Mouse (Mus musculus) midbrain, embryonic 16.5 days (tissue): ENCODE results near the gene Ccni. TPM values are rescaled to one million over a fixed set of nuclear protein-coding genes. Genes with fewer than 3 reads are reported as not detected.

Source experiments
- ATAC-seq: fragments of 200-750 bp; cut with Nextera tagmentation; 2 replicates; pipeline ENCODE4 v1.8.0; 2017; ENCODE audit warnings: moderate TSS enrichment
- H3K27ac ChIP-seq: fragments of 300-500 bp; sonication (generic); 2 replicates; pipeline ENCODE4 v1.5.1; 2014; ENCODE audit warnings: mild to moderate bottlenecking, low read length, mixed read lengths
- H3K27me3 ChIP-seq: fragments of 300-500 bp; sonication (generic); 2 replicates; pipeline ENCODE4 v1.6.1; 2014; ENCODE audit warnings: low read depth, low read length, mixed read lengths; ENCODE audit not compliant: control insufficient read depth, insufficient read depth
- H3K36me3 ChIP-seq: fragments of 300-500 bp; sonication (generic); 2 replicates; pipeline ENCODE4 v1.6.1; 2014; ENCODE audit warnings: mild to moderate bottlenecking, low read length, moderate library complexity, mixed read lengths; ENCODE audit not compliant: control insufficient read depth, insufficient read depth
- H3K4me1 ChIP-seq: fragments of 300-500 bp; sonication (generic); 2 replicates; pipeline ENCODE4 v1.6.1; 2014; ENCODE audit warnings: mild to moderate bottlenecking, low read length, mixed read lengths; ENCODE audit not compliant: control insufficient read depth, insufficient read depth
- H3K4me2 ChIP-seq: fragments of 300-500 bp; sonication (generic); 2 replicates; pipeline ENCODE4 v1.6.1; 2014; ENCODE audit warnings: mild to moderate bottlenecking, low read length, mixed read lengths
- H3K4me3 ChIP-seq: fragments of 300-500 bp; sonication (generic); 2 replicates; pipeline ENCODE4 v1.5.1; 2014; ENCODE audit warnings: low read depth, mild to moderate bottlenecking, low read length, moderate library complexity, mixed read lengths
- H3K9ac ChIP-seq: fragments of 300-500 bp; sonication (generic); 2 replicates; pipeline ENCODE4 v1.6.1; 2014; ENCODE audit warnings: low read depth, low read length, mixed read lengths
- H3K9me3 ChIP-seq: fragments of 300-500 bp; sonication (generic); replicated peaks from 2 replicates; pipeline ENCODE4 v1.6.1; 2014; ENCODE audit warnings: mild to moderate bottlenecking, low read length, mixed read lengths; ENCODE audit not compliant: control insufficient read depth, poor library complexity, severe bottlenecking
- WGBS: fragments of 180-500 bp; shearing (Covaris S2); extraction: QIAGEN DNeasy Blood & Tissue Kit; methylation state at CpG from one replicate; pipeline ENCODE4 v1.1.7; 2014; 5-methylcytosine and 5-hydroxymethylcytosine counted together
- polyA plus RNA-seq: library from polyadenylated mRNA; unstranded; fragments of >200 nt; fragmentation: Nextera tagmentation; extraction: Ambion mirVana; gene quantifications from 2 replicates; pipeline ENCODE4 v1.2.1, GENCODE M21; 2015

The Ccni gene
- polyA plus RNA-seq, 1 experiment from 2014 or later: 135 TPM

DNA sequence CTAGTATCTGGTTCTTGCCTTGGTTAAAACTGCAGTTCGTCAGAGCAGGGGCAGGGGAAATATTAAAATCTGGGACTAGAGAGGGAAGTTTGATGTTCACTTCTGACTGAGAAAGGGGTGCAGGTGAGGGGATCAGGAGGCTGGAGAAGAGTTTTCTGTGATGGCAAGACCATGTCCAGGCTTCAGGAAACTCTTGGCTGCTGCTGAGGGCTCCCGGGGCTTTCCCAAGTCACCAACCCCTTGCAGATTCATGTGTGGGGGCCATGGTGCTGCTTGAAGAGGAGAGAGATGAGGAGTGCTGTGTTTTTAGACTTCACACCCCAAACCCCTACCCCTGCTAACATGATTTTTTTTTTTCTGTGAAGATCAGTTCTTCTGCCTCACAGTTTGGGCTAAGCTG lies 28.3 kb upstream of the Ccni start:
- Histone ChIP-seq H3K27me3 (no peaks in the 10 kb centered on the region), H3K27ac (no peak overlapping the region), H3K4me2 (no peak overlapping the region), H3K4me3 (no peak overlapping the region), H3K4me1 (no peaks in the 10 kb centered on the region), H3K36me3 (no peaks in the 10 kb centered on the region), H3K9ac (no peak overlapping the region), H3K9me3 (no peaks in the 10 kb centered on the region)
- WGBS: 85% methylated on average over 2 of the region's 2 CpGs
- no peak for ATAC-seq

GRCm38 (mm10) chr5:93234130-93234529 lies 27.8 kb upstream of the Ccni start:
- Histone ChIP-seq H3K4me3 (no peak overlapping the region), H3K4me2 (no peak overlapping the region), H3K27me3 (no peaks in the 10 kb centered on the region), H3K27ac (no peak overlapping the region), H3K36me3 (no peaks in the 10 kb centered on the region), H3K9me3 (no peaks in the 10 kb centered on the region), H3K4me1 (no peaks in the 10 kb centered on the region), H3K9ac (no peak overlapping the region)
- WGBS: 61% methylated on average over 4 of the region's 4 CpGs
- ATAC-seq: no peak

DNA sequence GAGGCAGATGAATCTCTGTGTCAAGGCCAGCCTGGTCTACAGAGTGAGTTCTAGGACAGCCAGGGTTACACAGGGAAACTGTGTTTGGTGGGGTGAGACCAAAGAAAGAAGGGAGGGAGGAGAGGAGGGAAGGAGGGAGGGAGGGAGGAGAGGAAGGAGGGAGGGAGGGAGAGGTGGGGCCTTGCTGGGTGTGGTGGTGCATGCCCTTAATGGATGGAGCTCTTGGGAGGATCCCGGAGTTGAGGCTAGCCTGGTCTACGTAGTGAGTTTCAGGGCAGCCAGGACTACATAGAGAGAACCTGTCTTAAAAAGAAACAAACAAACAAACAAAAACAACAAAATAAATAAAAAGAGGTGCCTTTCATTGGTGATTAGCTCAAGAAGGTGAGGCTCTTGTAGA lies 26.5 kb upstream of the Ccni start:
- Histone ChIP-seq H3K9me3 (no peaks in the 10 kb centered on the region), H3K36me3 (no peaks in the 10 kb centered on the region), H3K9ac (no peak overlapping the region), H3K4me1 (no peaks in the 10 kb centered on the region), H3K4me3 (no peak overlapping the region), H3K27ac (no peak overlapping the region), H3K4me2 (no peak overlapping the region), H3K27me3 (no peaks in the 10 kb centered on the region)
- no peak for ATAC-seq
- 95% methylated on average over 2 of the region's 2 CpGs for WGBS

DNA sequence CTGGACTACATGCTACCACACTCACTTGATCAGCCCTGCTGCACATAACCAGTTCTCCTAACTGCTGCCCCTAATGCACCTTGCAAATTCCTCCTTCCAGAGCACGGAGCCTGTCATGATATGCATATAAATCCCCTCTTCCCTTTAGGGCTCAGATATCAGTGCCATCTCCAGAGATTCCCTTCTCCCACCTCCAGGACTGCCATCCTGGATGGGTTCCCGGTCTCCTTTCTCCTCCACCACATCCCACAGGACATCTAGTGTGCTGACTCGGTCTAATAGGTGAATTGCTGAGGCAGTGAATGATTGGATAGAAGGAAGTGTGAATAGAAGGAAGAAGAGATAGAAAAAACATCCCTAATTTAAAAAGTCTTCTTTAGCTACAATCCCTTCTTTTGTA lies 25.4 kb upstream of the Ccni start:
- no peaks in the 10 kb centered on the region for H3K36me3 ChIP-seq
- no peaks in the 10 kb centered on the region for H3K9me3 ChIP-seq
- H3K27me3 ChIP-seq: no peaks in the 10 kb centered on the region
- no peak overlapping the region for H3K4me3 ChIP-seq
- no peak for ATAC-seq
- WGBS: 68% methylated on average over 3 of the region's 3 CpGs
- no peak overlapping the region for H3K27ac ChIP-seq
- H3K9ac ChIP-seq: no peak overlapping the region
- no peaks in the 10 kb centered on the region for H3K4me1 ChIP-seq
- H3K4me2 ChIP-seq: no peak overlapping the region

DNA sequence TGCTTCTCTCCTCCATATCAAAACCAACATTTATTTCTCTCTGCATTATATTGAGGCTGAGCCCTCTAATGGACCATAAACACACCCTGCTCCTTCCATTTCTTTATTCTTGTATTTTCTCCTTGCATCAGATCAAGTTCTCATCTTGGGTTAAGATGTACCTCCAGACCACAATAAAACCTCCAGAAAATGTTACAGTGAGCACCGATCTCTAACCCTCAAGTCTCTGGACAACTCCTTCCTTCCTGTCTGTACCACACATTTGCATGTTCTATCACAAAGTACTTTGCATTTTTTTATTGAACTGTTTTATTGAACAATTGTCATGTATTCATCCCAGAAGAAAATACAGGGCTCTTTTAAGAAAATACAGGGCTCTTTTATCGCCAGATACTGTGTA lies 23.2 kb upstream of the Ccni start:
- H3K9ac ChIP-seq: no peak overlapping the region
- H3K36me3 ChIP-seq: no peaks in the 10 kb centered on the region
- no peaks in the 10 kb centered on the region for H3K4me1 ChIP-seq
- no peak overlapping the region for H3K4me2 ChIP-seq
- no peaks in the 10 kb centered on the region for H3K27me3 ChIP-seq
- WGBS: 82% methylated on average over 2 of the region's 2 CpGs
- H3K9me3 ChIP-seq: no peaks in the 10 kb centered on the region
- H3K4me3 ChIP-seq: no peak overlapping the region
- no peak for ATAC-seq
- H3K27ac ChIP-seq: no peak overlapping the region

- Histone ChIP-seq H3K4me3 (no peak overlapping the region), H3K4me1 (no peaks in the 10 kb centered on the region), H3K36me3 (no peaks in the 10 kb centered on the region), H3K27ac (no peak overlapping the region), H3K4me2 (no peak overlapping the region), H3K27me3 (no peaks in the 10 kb centered on the region), H3K9me3 (no peaks in the 10 kb centered on the region), H3K9ac (no peak overlapping the region)
- ATAC-seq: no peak
- 81% methylated on average over 3 of the region's 3 CpGs for WGBS
These were observed 20.9 kb upstream of the Ccni start for GRCm38 (mm10) chr5:93227157-93227556.

GRCm38 (mm10) chr5:93224549-93224948 lies 18.3 kb upstream of the Ccni start:
- Histone ChIP-seq H3K27me3 (no peaks in the 10 kb centered on the region), H3K36me3 (no peaks in the 10 kb centered on the region), H3K4me1 (no peaks in the 10 kb centered on the region), H3K27ac (no peak overlapping the region), H3K4me3 (no peak overlapping the region), H3K9ac (no peak overlapping the region), H3K4me2 (no peak overlapping the region), H3K9me3 (no peaks in the 10 kb centered on the region)
- no peak for ATAC-seq
- WGBS: 84% methylated on average over 2 of the region's 2 CpGs

DNA sequence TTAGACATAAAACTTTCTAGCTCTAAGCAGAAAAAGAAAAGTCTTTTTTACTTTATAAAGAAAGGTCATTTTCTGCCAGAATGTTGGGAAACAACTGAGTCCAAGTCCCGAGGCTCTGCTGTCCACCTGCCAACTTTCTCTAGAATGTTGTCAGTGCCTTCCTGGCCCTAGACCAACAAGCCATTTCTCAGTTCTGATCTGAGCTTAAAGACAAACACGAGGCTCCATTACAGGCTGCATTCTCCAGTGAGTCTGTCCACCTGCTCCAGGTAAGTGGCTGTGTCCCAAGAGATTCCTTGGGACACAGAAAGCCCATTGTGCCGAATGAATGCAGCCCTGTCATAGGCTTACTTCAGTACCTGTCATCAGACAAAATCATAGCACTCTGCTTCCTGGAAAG lies 15.4 kb upstream of the Ccni start:
- 77% methylated on average over 3 of the region's 3 CpGs for WGBS
- Histone ChIP-seq H3K36me3 (no peaks in the 10 kb centered on the region), H3K27ac (no peak overlapping the region), H3K9ac (no peak overlapping the region), H3K9me3 (no peaks in the 10 kb centered on the region), H3K4me2 (no peak overlapping the region), H3K4me3 (no peak overlapping the region), H3K27me3 (no peaks in the 10 kb centered on the region), H3K4me1 (no peaks in the 10 kb centered on the region)
- ATAC-seq: no peak

DNA sequence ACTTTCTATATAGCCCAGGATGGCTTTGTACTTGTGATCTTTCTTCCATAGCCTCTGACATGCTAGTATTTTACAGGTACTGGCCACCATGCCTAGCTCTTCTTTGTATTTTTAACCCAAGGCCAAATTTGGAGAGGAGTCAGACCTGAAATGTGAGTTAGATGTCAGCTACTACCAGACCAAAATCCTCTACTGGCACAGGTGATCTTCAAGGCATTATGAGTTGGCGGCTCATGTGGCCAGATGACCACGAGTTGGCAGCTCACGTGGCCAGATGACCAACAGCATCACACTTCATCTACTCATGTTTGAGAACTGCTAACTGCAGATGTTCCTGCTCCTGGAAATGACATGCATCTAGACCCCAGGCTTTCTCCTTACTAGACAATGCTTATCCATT lies 12.1 kb upstream of the Ccni start:
- WGBS: 94% methylated on average over 3 of the region's 3 CpGs
- no peaks in the 10 kb centered on the region for H3K4me1 ChIP-seq
- H3K4me2 ChIP-seq: no peak overlapping the region
- no peaks in the 10 kb centered on the region for H3K36me3 ChIP-seq
- H3K9ac ChIP-seq: no peak overlapping the region
- no peaks in the 10 kb centered on the region for H3K9me3 ChIP-seq
- H3K27ac ChIP-seq: no peak overlapping the region
- H3K4me3 ChIP-seq: no peak overlapping the region
- no peaks in the 10 kb centered on the region for H3K27me3 ChIP-seq
- ATAC-seq: no peak

DNA sequence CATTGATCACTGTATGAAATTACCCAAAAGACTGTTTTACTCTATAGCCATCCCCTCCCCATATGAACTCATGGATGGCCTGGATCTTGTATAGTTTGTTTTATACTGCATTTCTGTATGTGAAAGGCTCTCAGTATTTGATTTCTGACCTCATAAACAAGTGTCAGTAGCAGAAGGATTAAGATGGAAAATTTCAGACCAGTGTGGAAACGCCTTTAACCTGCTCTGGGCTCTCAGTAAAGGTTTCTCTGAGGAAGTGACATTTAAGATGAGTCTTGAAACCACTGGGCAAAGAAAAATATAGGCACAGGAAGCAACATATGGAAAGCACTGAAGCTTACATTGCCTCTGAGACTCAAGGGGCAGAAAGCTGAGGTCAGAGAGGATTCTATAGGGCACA lies 1.3 kb upstream of the Ccni start:
- H3K4me3 ChIP-seq: no peak overlapping the region
- no peaks in the 10 kb centered on the region for H3K36me3 ChIP-seq
- 63% methylated on average over 1 of the region's 1 CpGs for WGBS
- H3K4me2 ChIP-seq: no peak overlapping the region; the same call in 1 of the 2 replicates
- H3K27ac ChIP-seq: no peak overlapping the region
- ATAC-seq: no peak
- peaks cover 29% of the 10 kb centered on the region for H3K4me1 ChIP-seq
- no peaks in the 10 kb centered on the region for H3K27me3 ChIP-seq
- no peak overlapping the region for H3K9ac ChIP-seq
- no peaks in the 10 kb centered on the region for H3K9me3 ChIP-seq
